Comparison of ENCODE assay signal across 9 mouse cellular contexts in genomic region chr10:62509032-62509656, GRCm38 (mm10). TPM values are rescaled to one million over a fixed set of nuclear protein-coding genes. Genes with fewer than 3 reads are reported as not detected.
A peak's percentile ranks its signal among the peaks of the same experiment; 100 is the strongest.
DNase-seq lines count a peak whose midpoint lies in the region; ATAC-seq and TF ChIP-seq lines count a peak whose summit lies in the region.
"Had no signal": no experiment of that assay in that cellular context is flagged by ENCODE, and none has a peak within 500 bp of the region (broad histone marks: within the 10 kb centered on the region; RNA-seq: fewer than 3 reads in every experiment).

No protein-coding gene starts in this region.

- no peak for TF ChIP-seq CTCF in stomach, postnatal 0 days (IDR thresholded peaks at IDR 0.05; ENCODE audit: low read depth)
- no peak for TF ChIP-seq CTCF in cerebellum, adult 2 months (IDR thresholded peaks at IDR 0.05; ENCODE audit: borderline replicate concordance, insufficient read depth, low read depth, low read length)

- no peak for DNase-seq in heart, postnatal 14 days
- DNase-seq in stomach, postnatal 0 days (ENCODE audit: low spot score): no peak
- no peak for DNase-seq in T-cell, adult 2 months (ENCODE audit: low spot score)
- no peak for DNase-seq in cerebellum, adult 2 months

- peak overlapping the region; percentile 13; the same call in 1 of the 2 replicates for H3K27ac ChIP-seq in heart, embryonic 15.5 days
- 0 out of 2 replicates have a peak overlapping the region, but pooled peaks have one; percentile 41 for H3K27ac ChIP-seq in stomach, embryonic 15.5 days
- H3K27ac ChIP-seq in stomach, postnatal 0 days (replicated peaks): no peak overlapping the region
- H3K27ac ChIP-seq in liver, embryonic 16.5 days (ENCODE audit: low read length): no peak overlapping the region; the same call in 1 of the 2 replicates
- no peak overlapping the region for H3K27ac ChIP-seq in cerebellum, adult 2 months (ENCODE audit: insufficient read depth, low read length)
- H3K27ac ChIP-seq: kidney, embryonic 15.5 days had no signal

- no peak for ATAC-seq in heart, embryonic 15.5 days (replicated peaks; ENCODE audit: insufficient number of reproducible peaks, insufficient read depth, low FRiP score, low read depth)
- no peak for ATAC-seq in stomach, embryonic 15.5 days (ENCODE audit: insufficient read depth, low FRiP score, low read depth)
- no peak for ATAC-seq in stomach, postnatal 0 days (ENCODE audit: low FRiP score, low TSS enrichment)
- ATAC-seq in liver, embryonic 16.5 days (ENCODE audit: low read depth): no peak
- no peak for ATAC-seq in inflammation-experienced regulatory T-cells, adult 6 months

- H3K9me3 ChIP-seq in heart, embryonic 15.5 days (replicated peaks): no peaks in the 10 kb centered on the region
- no peaks in the 10 kb centered on the region for H3K9me3 ChIP-seq in stomach, embryonic 15.5 days
- no peaks in the 10 kb centered on the region for H3K9me3 ChIP-seq in stomach, postnatal 0 days (ENCODE audit: control insufficient read depth, low read length)
- H3K9me3 ChIP-seq in liver, embryonic 16.5 days (replicated peaks; ENCODE audit: control insufficient read depth, low read length): no peaks in the 10 kb centered on the region
- H3K9me3 ChIP-seq: kidney, embryonic 15.5 days had no signal

- WGBS in heart, embryonic 15.5 days: 53% methylated on average over 11 of the region's 11 CpGs
- 56% methylated on average over 11 of the region's 11 CpGs for WGBS in stomach, embryonic 15.5 days
- 60% methylated on average over 11 of the region's 11 CpGs for WGBS in stomach, postnatal 0 days
- WGBS in liver, embryonic 16.5 days (ENCODE audit: insufficient replicate concordance): 40% methylated on average over 11 of the region's 11 CpGs
- 71% methylated on average over 11 of the region's 11 CpGs for WGBS in cerebellum, adult 2 months

- H3K9ac ChIP-seq in heart, embryonic 15.5 days: no peak overlapping the region
- H3K9ac ChIP-seq in stomach, embryonic 15.5 days: no peak overlapping the region
- no peak overlapping the region for H3K9ac ChIP-seq in stomach, postnatal 0 days (ENCODE audit: low read length)
- no peak overlapping the region for H3K9ac ChIP-seq in liver, embryonic 16.5 days (ENCODE audit: low read depth, low read length)
- H3K9ac ChIP-seq: kidney, embryonic 15.5 days had no signal

- intact Hi-C loops in heart, postnatal 14 days (cut with DNase I): no loop called here

- no peak overlapping the region; the same call in 1 of the 2 replicates for H3K4me3 ChIP-seq in heart, embryonic 15.5 days
- H3K4me3 ChIP-seq in stomach, embryonic 15.5 days (replicated peaks): no peak overlapping the region
- H3K4me3 ChIP-seq in stomach, postnatal 0 days (ENCODE audit: low read depth, low read length): no peak overlapping the region
- H3K4me3 ChIP-seq in liver, embryonic 16.5 days (ENCODE audit: low read depth, low read length): no peak overlapping the region
- H3K4me3 ChIP-seq in cerebellum, adult 2 months (replicated peaks; ENCODE audit: insufficient read depth, low read depth, low read length): no peak overlapping the region

- H3K27me3 ChIP-seq in heart, embryonic 15.5 days: 0 out of 2 replicates have a peak, but pooled peaks cover 2% of the 10 kb centered on the region
- no peaks in the 10 kb centered on the region; the same call in 1 of the 2 replicates for H3K27me3 ChIP-seq in stomach, embryonic 15.5 days (replicated peaks)
- no peaks in the 10 kb centered on the region for H3K27me3 ChIP-seq in stomach, postnatal 0 days (ENCODE audit: control insufficient read depth, insufficient read depth, low read length)
- H3K27me3 ChIP-seq in liver, embryonic 16.5 days (ENCODE audit: control insufficient read depth, insufficient read depth, low read depth, low read length): no peaks in the 10 kb centered on the region
- no peaks in the 10 kb centered on the region; the same call in 1 of the 2 replicates for H3K27me3 ChIP-seq in cerebellum, adult 2 months (ENCODE audit: control insufficient read depth, insufficient read depth, low read length)

- 0 out of 2 replicates have a peak, but pooled peaks cover 2% of the 10 kb centered on the region for H3K4me1 ChIP-seq in heart, embryonic 15.5 days (replicated peaks)
- peaks cover 5% of the 10 kb centered on the region; the same call in 1 of the 2 replicates for H3K4me1 ChIP-seq in stomach, embryonic 15.5 days
- no peaks in the 10 kb centered on the region; the same call in 1 of the 2 replicates for H3K4me1 ChIP-seq in stomach, postnatal 0 days (replicated peaks; ENCODE audit: control insufficient read depth, insufficient read depth)
- peaks cover 34% of the 10 kb centered on the region for H3K4me1 ChIP-seq in liver, embryonic 16.5 days (ENCODE audit: control insufficient read depth, low read depth, low read length)
- H3K4me1 ChIP-seq in cerebellum, adult 2 months (ENCODE audit: control insufficient read depth, insufficient read depth, low read length): no peaks in the 10 kb centered on the region

- no peaks in the 10 kb centered on the region for H3K36me3 ChIP-seq in heart, embryonic 15.5 days
- H3K36me3 ChIP-seq in stomach, embryonic 15.5 days: no peaks in the 10 kb centered on the region
- no peaks in the 10 kb centered on the region for H3K36me3 ChIP-seq in stomach, postnatal 0 days (ENCODE audit: control insufficient read depth, insufficient read depth, low read length)
- H3K36me3 ChIP-seq in liver, embryonic 16.5 days (ENCODE audit: control insufficient read depth, insufficient read depth): no peaks in the 10 kb centered on the region
- H3K36me3 ChIP-seq: kidney, embryonic 15.5 days had no signal

- TF ChIP-seq POLR2A in cerebellum, adult 2 months (IDR thresholded peaks at IDR 0.05; ENCODE audit: borderline replicate concordance, insufficient read depth, low read length): no peak

- no peak for TF ChIP-seq EP300 in stomach, postnatal 0 days (optimal IDR thresholded peaks at IDR 0.05)

- H3K4me2 ChIP-seq in heart, embryonic 15.5 days: peak overlapping the region; percentile 59; the same call in 1 of the 2 replicates
- no peak overlapping the region for H3K4me2 ChIP-seq in stomach, embryonic 15.5 days
- no peak overlapping the region for H3K4me2 ChIP-seq in stomach, postnatal 0 days (replicated peaks; ENCODE audit: low read depth)
- peak overlapping the region; percentile 79 for H3K4me2 ChIP-seq in liver, embryonic 16.5 days (ENCODE audit: low read depth, low read length)

RNA-seq across cellular contexts. Expression of gene Srgn, which starts 18.1 kb away (rescaled TPM):
- polyA plus RNA-seq in heart, embryonic 15.5 days (2015; fragmentation: Nextera tagmentation; extraction: Ambion mirVana): 11.7 and 21.5 TPM in 2 replicates
- total RNA-seq in heart, postnatal 14 days (2021): 10 to 100 TPM; 41.0 to 41.1 TPM
- polyA plus RNA-seq in stomach, embryonic 15.5 days (2015; fragmentation: Nextera tagmentation; extraction: Ambion mirVana): 20.8 and 25.2 TPM in 2 replicates
- 12.5 and 14.2 TPM in 2 replicates for polyA plus RNA-seq in stomach, postnatal 0 days (2015; fragmentation: Nextera tagmentation; extraction: Ambion mirVana)
- polyA plus RNA-seq in liver, embryonic 16.5 days (2015; fragmentation: Nextera tagmentation; extraction: Ambion mirVana): 62.1 and 65.8 TPM in 2 replicates
- 1,000 to 10,000 TPM; 1,485 to 2,247 (median 1,910) TPM for polyA plus RNA-seq in inflammation-experienced regulatory T-cells, adult 6 months (2017; shearing (Covaris generic))
- 11.2 and 11.3 TPM in 2 replicates for polyA plus RNA-seq in cerebellum, adult 2 months (2012; rRNA removed)

RNA-seq across cellular contexts. Expression of gene Vps26a, which starts 22.5 kb away (rescaled TPM):
- polyA plus RNA-seq in heart, embryonic 15.5 days (2015; fragmentation: Nextera tagmentation; extraction: Ambion mirVana): 66.7 and 71.3 TPM in 2 replicates
- 10 to 100 TPM; 45.2 to 45.5 TPM for total RNA-seq in heart, postnatal 14 days (2021)
- polyA plus RNA-seq in stomach, embryonic 15.5 days (2015; fragmentation: Nextera tagmentation; extraction: Ambion mirVana): 73.5 and 82.6 TPM in 2 replicates
- polyA plus RNA-seq in stomach, postnatal 0 days (2015; fragmentation: Nextera tagmentation; extraction: Ambion mirVana): 59.6 and 60.4 TPM in 2 replicates
- 38.0 and 44.0 TPM in 2 replicates for polyA plus RNA-seq in liver, embryonic 16.5 days (2015; fragmentation: Nextera tagmentation; extraction: Ambion mirVana)
- polyA plus RNA-seq in inflammation-experienced regulatory T-cells, adult 6 months (2017; shearing (Covaris generic)): 10 to 100 TPM; 62.7 to 69.9 (median 69.4) TPM
- polyA plus RNA-seq in cerebellum, adult 2 months (2012; rRNA removed): 37.1 and 39.2 TPM in 2 replicates

RNA-seq across cellular contexts. Expression of gene Supv3l1, which starts 59.6 kb away (rescaled TPM):
- polyA plus RNA-seq in heart, embryonic 15.5 days (2015; fragmentation: Nextera tagmentation; extraction: Ambion mirVana): 23.7 and 27.0 TPM in 2 replicates
- total RNA-seq in heart, postnatal 14 days (2021): 10 to 100 TPM; 30.4 to 35.6 TPM
- 24.0 and 29.4 TPM in 2 replicates for polyA plus RNA-seq in stomach, embryonic 15.5 days (2015; fragmentation: Nextera tagmentation; extraction: Ambion mirVana)
- polyA plus RNA-seq in stomach, postnatal 0 days (2015; fragmentation: Nextera tagmentation; extraction: Ambion mirVana): 12.6 and 13.9 TPM in 2 replicates
- polyA plus RNA-seq in liver, embryonic 16.5 days (2015; fragmentation: Nextera tagmentation; extraction: Ambion mirVana): 11.4 and 11.6 TPM in 2 replicates
- 10 to 100 TPM in 2 of 3 experiments, 1 to 10 TPM in 1; 5.9 to 15.5 (median 10.5) TPM for polyA plus RNA-seq in inflammation-experienced regulatory T-cells, adult 6 months (2017; shearing (Covaris generic))
- polyA plus RNA-seq in cerebellum, adult 2 months (2012; rRNA removed): 37.3 TPM in 2 replicates

RNA-seq across cellular contexts. Expression of gene 4930507D05Rik, which starts 59.9 kb away (rescaled TPM):
- polyA plus RNA-seq in heart, embryonic 15.5 days (2015; fragmentation: Nextera tagmentation; extraction: Ambion mirVana): 0.48 and 0.57 TPM in 2 replicates
- total RNA-seq in heart, postnatal 14 days (2021): under 1 TPM; 0.32 to 0.33 TPM
- polyA plus RNA-seq in stomach, embryonic 15.5 days (2015; fragmentation: Nextera tagmentation; extraction: Ambion mirVana): 0.43 and 0.54 TPM in 2 replicates
- 0.21 and 0.23 TPM in 2 replicates for polyA plus RNA-seq in stomach, postnatal 0 days (2015; fragmentation: Nextera tagmentation; extraction: Ambion mirVana)
- 0.08 and 0.09 TPM in 2 replicates for polyA plus RNA-seq in liver, embryonic 16.5 days (2015; fragmentation: Nextera tagmentation; extraction: Ambion mirVana)
- not detected for polyA plus RNA-seq in inflammation-experienced regulatory T-cells, adult 6 months (2017; shearing (Covaris generic))
- 0.49 and 0.70 TPM in 2 replicates for polyA plus RNA-seq in cerebellum, adult 2 months (2012; rRNA removed)

Comparison
In these comparisons a context has a peak if more than half of its experiments do, and no peak if none do; other contexts are left out.
1. H3K27ac ChIP-seq: peak in heart, embryonic 15.5 days (single experiment) and stomach, embryonic 15.5 days (single experiment); none in stomach, postnatal 0 days (single experiment), liver, embryonic 16.5 days (single experiment) and cerebellum, adult 2 months (single experiment).
2. H3K4me2 ChIP-seq: peak in heart, embryonic 15.5 days (single experiment) and liver, embryonic 16.5 days (single experiment); none in stomach, embryonic 15.5 days (single experiment) and stomach, postnatal 0 days (single experiment).
3. RNA of gene Srgn, which starts 18.1 kb away (polyA plus RNA-seq): 1,485 to 2,247 TPM in inflammation-experienced regulatory T-cells, adult 6 months; 62.1 to 65.8 TPM in liver, embryonic 16.5 days, 20.8 to 25.2 TPM in stomach, embryonic 15.5 days, 12.5 to 14.2 TPM in stomach, postnatal 0 days, 11.7 to 21.5 TPM in heart, embryonic 15.5 days and 11.2 to 11.3 TPM in cerebellum, adult 2 months; every median in the first group is over 10 times any median in the second.